Mouse (Mus musculus) limb, embryonic 12.5 days (tissue): ENCODE data around the gene Abhd12b. TPM values are rescaled to one million over a fixed set of nuclear protein-coding genes. Genes with fewer than 3 reads are reported as not detected.

Source experiments
- ATAC-seq: fragments of 200-750 bp; cut with Nextera tagmentation; 2 replicates; pipeline ENCODE4 v1.8.0; 2017; ENCODE audit warnings: low read depth, moderate TSS enrichment; ENCODE audit not compliant: insufficient number of reproducible peaks, insufficient read depth, low FRiP score, low TSS enrichment
- H3K27ac ChIP-seq: fragments of 300-500 bp; sonication (generic); 2 replicates; pipeline ENCODE4 v1.5.1; 2016; ENCODE audit warnings: mild to moderate bottlenecking, moderate library complexity
- H3K27me3 ChIP-seq: fragments of 300-500 bp; sonication (generic); 2 replicates; pipeline ENCODE4 v1.6.1; 2016; ENCODE audit warnings: mild to moderate bottlenecking, moderate library complexity
- H3K36me3 ChIP-seq: fragments of 300-500 bp; sonication (generic); 2 replicates; pipeline ENCODE4 v1.6.1; 2016; ENCODE audit warnings: mild to moderate bottlenecking, moderate library complexity
- H3K4me1 ChIP-seq: fragments of 300-500 bp; sonication (generic); replicated peaks from 2 replicates; pipeline ENCODE4 v1.6.1; 2016
- H3K4me2 ChIP-seq: fragments of 300-500 bp; sonication (generic); 2 replicates; pipeline ENCODE4 v1.6.1; 2016; ENCODE audit warnings: mild to moderate bottlenecking, moderate library complexity
- H3K4me3 ChIP-seq: fragments of 300-500 bp; sonication (generic); replicated peaks from 2 replicates; pipeline ENCODE4 v1.5.1; 2016; ENCODE audit warnings: mild to moderate bottlenecking
- H3K9ac ChIP-seq: fragments of 300-500 bp; sonication (generic); replicated peaks from 2 replicates; pipeline ENCODE4 v1.6.1; 2016; ENCODE audit warnings: mild to moderate bottlenecking, moderate library complexity
- H3K9me3 ChIP-seq: fragments of 300-500 bp; sonication (generic); 2 replicates; pipeline ENCODE4 v1.6.1; 2016; ENCODE audit warnings: mild to moderate bottlenecking, moderate library complexity
- WGBS: fragments of 180-500 bp; shearing (Covaris S2); methylation state at CpG from one replicate; pipeline ENCODE4 v1.1.7; 2016; 5-methylcytosine and 5-hydroxymethylcytosine counted together
- polyA plus RNA-seq: library from polyadenylated mRNA; unstranded; fragments of >200 nt; fragmentation: Nextera tagmentation; extraction: Ambion mirVana; gene quantifications from 2 replicates; pipeline ENCODE4 v1.2.1, GENCODE M21; 2016

Gene Abhd12b
- polyA plus RNA-seq, 1 experiment from 2014 or later: not detected

GRCm38 (mm10) chr12:70232020-70232544, 78.1 kb downstream of the Abhd12b start:
- 45% methylated on average over 5 of the region's 5 CpGs for WGBS

More at GRCm38 (mm10) chr12:70232020-70232544, 78.1 kb downstream of the Abhd12b start:
- Histone ChIP-seq H3K4me3 (no peak overlapping the region), H3K27ac (no peak overlapping the region), H3K4me2 (no peak overlapping the region), H3K4me1 (peaks cover 5% of the 10 kb centered on the region; the same call in 1 of the 2 replicates), H3K9ac (no peak overlapping the region), H3K36me3 (no peaks in the 10 kb centered on the region), H3K27me3 (no peaks in the 10 kb centered on the region), H3K9me3 (no peaks in the 10 kb centered on the region)
- no peak for ATAC-seq

Other genes starting within 250 kb of the Abhd12b start
- 12.2 and 13.3 TPM in 2 replicates for gene Sav1, start 167.1 kb upstream of the Abhd12b start, polyA plus RNA-seq
- gene Nin, start 40.4 kb upstream of the Abhd12b start, polyA plus RNA-seq: 11.4 and 12.0 TPM in 2 replicates
- gene Pygl, start 77.3 kb downstream of the Abhd12b start, polyA plus RNA-seq: 8.9 and 9.8 TPM in 2 replicates
- 0.64 and 0.90 TPM in 2 replicates for gene Trim9, start 193.5 kb downstream of the Abhd12b start, polyA plus RNA-seq